Mouse (Mus musculus) thymus, adult 18-20 months (tissue): ENCODE data around the gene Lmod2.

Source experiments
- DNase-seq, 2 experiments: peaks; one replicate each; pipeline ENCODE4 v3.0.0; 2022; ENCODE audit warnings: mixed read lengths in 2 of 2

Gene Lmod2

GRCm38 (mm10) chr6:24645346-24646053 is 47.9 kb downstream of the Lmod2 start:
- DNase-seq, result no peak

GRCm38 (mm10) chr6:24647103-24647691 is 49.6 kb downstream of the Lmod2 start:
- DNase-seq, result no peak

- no peak for DNase-seq
Observed at GRCm38 (mm10) chr6:24648403-24648802, 50.8 kb downstream of the Lmod2 start.

- DNase-seq, result no peak
Observed at GRCm38 (mm10) chr6:24650719-24651118, 53.2 kb downstream of the Lmod2 start.

GRCm38 (mm10) chr6:24651538-24651937 is 54.0 kb downstream of the Lmod2 start:
- DNase-seq, result no peak
